Mouse (Mus musculus) frontal cortex, postnatal 10 days (tissue): ENCODE results near the gene Nat8f5.
"Not testable (repeated sequence)": the region's sequence is repeated elsewhere in the genome, so short reads cannot be mapped to it uniquely, and the experiment has no call there.

Source experiments
- DNase-seq, 2 experiments: peaks; one replicate each; pipeline ENCODE4 v3.0.0; 2022; ENCODE audit warnings: low spot score in 2 of 2, mixed read lengths in 1 of 2

Nat8f5 gene

GRCm38 (mm10) chr6:85820837-85821236, at the start of gene Nat8f5, which contains the start of gene Nat8f6:
Nat8f5 (minus strand) TSS chr6:85820972.
Nat8f6 (minus strand) TSS chr6:85820954.
- DNase-seq, result no peak

GRCm38 (mm10) chr6:85869006-85869405, 48.2 kb upstream of the Nat8f5 start, which contains the start of gene Nat8f2:
Nat8f2 (minus strand) TSS chr6:85869158.
- not testable (repeated sequence) for DNase-seq

- no peak for DNase-seq
These were observed 47.2 kb upstream of the Nat8f5 start for GRCm38 (mm10) chr6:85867726-85868690.

GRCm38 (mm10) chr6:85866995-85867394, 46.2 kb upstream of the Nat8f5 start:
- DNase-seq, result not testable (repeated sequence)

- DNase-seq, result not testable (repeated sequence)
These were observed 45.4 kb upstream of the Nat8f5 start for GRCm38 (mm10) chr6:85866166-85866565.

GRCm38 (mm10) chr6:85864900-85865639, 44.3 kb upstream of the Nat8f5 start:
- peak in 1 of 2 experiments; percentile 17 for DNase-seq

- DNase-seq, result no peak
These were observed 43.1 kb upstream of the Nat8f5 start for GRCm38 (mm10) chr6:85863840-85864239.

GRCm38 (mm10) chr6:85863136-85863535, 42.4 kb upstream of the Nat8f5 start:
- DNase-seq, result no peak

- no peak for DNase-seq
These were observed 41.8 kb upstream of the Nat8f5 start for GRCm38 (mm10) chr6:85862565-85862964.

- DNase-seq, result no peak
These were observed 40.5 kb upstream of the Nat8f5 start for GRCm38 (mm10) chr6:85861247-85861646.

- peak; percentile 58 to 72 for DNase-seq
These were observed 35.5 kb upstream of the Nat8f5 start for GRCm38 (mm10) chr6:85856194-85856678.

- no peak for DNase-seq
These were observed 32.7 kb upstream of the Nat8f5 start for GRCm38 (mm10) chr6:85853481-85853880.

GRCm38 (mm10) chr6:85851062-85851773, 30.4 kb upstream of the Nat8f5 start:
- no peak for DNase-seq

- DNase-seq, result no peak
These were observed 28.5 kb upstream of the Nat8f5 start for GRCm38 (mm10) chr6:85849240-85849639.

- DNase-seq, result no peak
These were observed 27.4 kb upstream of the Nat8f5 start for GRCm38 (mm10) chr6:85848140-85848539.

- DNase-seq, result no peak
These were observed 26.1 kb upstream of the Nat8f5 start for GRCm38 (mm10) chr6:85846921-85847320.

GRCm38 (mm10) chr6:85843677-85844458, 23.1 kb upstream of the Nat8f5 start:
- DNase-seq, result not testable (repeated sequence)

GRCm38 (mm10) chr6:85839982-85840381, 19.2 kb upstream of the Nat8f5 start:
- no peak for DNase-seq

- no peak for DNase-seq
These were observed 17.9 kb upstream of the Nat8f5 start for GRCm38 (mm10) chr6:85838674-85839073.

- DNase-seq, result peak in 1 of 2 experiments; percentile 36
These were observed 16.5 kb upstream of the Nat8f5 start for GRCm38 (mm10) chr6:85837307-85837706.

GRCm38 (mm10) chr6:85836827-85837226, 16.1 kb upstream of the Nat8f5 start:
- peak in 1 of 2 experiments; percentile 58 for DNase-seq
